Mouse (Mus musculus) bone marrow macrophage, adult 2 months (primary cell): Measurements from ENCODE around the gene Eno3.

Source experiments
- CTCF ChIP-seq: IDR thresholded peaks from 2 replicates; pipeline ENCODE4 v1.5.1; 2012; ENCODE audit warnings: low read depth, mild to moderate bottlenecking, low read length, moderate library complexity
- POLR2A ChIP-seq: IDR thresholded peaks from 2 replicates; pipeline ENCODE4 v1.6.1; 2012; ENCODE audit warnings: mild to moderate bottlenecking, low read depth, low read length, borderline replicate concordance

DNA sequence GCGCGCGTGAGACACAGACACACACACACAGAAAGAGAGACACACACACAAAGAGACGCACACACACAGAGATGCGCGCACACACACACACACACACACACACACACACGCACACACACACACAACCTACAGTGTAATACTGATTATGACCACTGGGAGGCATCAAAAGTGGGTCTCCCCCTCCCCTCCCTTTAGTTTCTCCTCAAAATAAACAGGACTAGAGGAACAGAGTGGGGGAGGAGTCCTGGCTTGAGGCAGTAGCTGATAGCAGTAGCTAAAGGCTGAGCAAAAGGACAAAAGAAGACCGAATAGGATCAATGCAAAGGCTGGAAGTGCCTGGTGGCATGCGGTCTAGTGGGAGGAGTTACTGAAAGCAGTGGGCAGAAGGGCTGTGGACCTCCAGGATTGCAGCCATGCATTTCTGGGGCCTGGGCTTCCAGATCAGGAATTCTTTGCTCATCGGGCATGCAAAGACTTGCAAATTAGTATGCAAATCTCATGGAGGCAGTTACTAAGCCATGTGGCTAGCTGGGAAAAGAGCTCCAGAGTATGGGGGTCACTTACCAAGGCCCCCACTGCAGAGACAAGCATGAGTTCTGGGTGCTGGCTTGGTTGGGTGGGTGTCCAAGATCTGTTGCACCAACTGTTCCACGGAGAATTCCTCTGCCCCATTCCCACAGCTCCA lies 25.0 kb downstream of the Eno3 start:
- TF ChIP-seq POLR2A (no peak), CTCF (no peak)
